Mouse (Mus musculus) neural tube, embryonic 13.5 days (tissue): ENCODE data around the gene Poc1a. TPM values are rescaled to one million over a fixed set of nuclear protein-coding genes. Genes with fewer than 3 reads are reported as not detected.
A peak's percentile ranks its signal among the peaks of the same experiment; 100 is the strongest.

Experiments used
- ATAC-seq: fragments of 200-750 bp; cut with Nextera tagmentation; 2 replicates; pipeline ENCODE4 v1.8.0; 2017; ENCODE audit warnings: low read depth, mild to moderate bottlenecking, moderate TSS enrichment, moderate library complexity
- H3K27ac ChIP-seq: fragments of 300-500 bp; sonication (generic); replicated peaks from 2 replicates; pipeline ENCODE4 v1.5.1; 2015; ENCODE audit warnings: moderate library complexity, mild to moderate bottlenecking, inconsistent platforms
- H3K27me3 ChIP-seq: fragments of 300-500 bp; sonication (generic); 2 replicates; pipeline ENCODE4 v1.6.1; 2015; ENCODE audit warnings: mild to moderate bottlenecking, inconsistent platforms
- H3K36me3 ChIP-seq: fragments of 300-500 bp; sonication (generic); 2 replicates; pipeline ENCODE4 v1.6.1; 2015; ENCODE audit warnings: mild to moderate bottlenecking, inconsistent platforms
- H3K4me1 ChIP-seq: fragments of 300-500 bp; sonication (generic); replicated peaks from 2 replicates; pipeline ENCODE4 v1.6.1; 2015; ENCODE audit warnings: inconsistent platforms
- H3K4me2 ChIP-seq: fragments of 300-500 bp; sonication (generic); 2 replicates; pipeline ENCODE4 v1.6.1; 2015; ENCODE audit warnings: inconsistent platforms, mild to moderate bottlenecking, moderate library complexity
- H3K4me3 ChIP-seq: fragments of 300-500 bp; sonication (generic); 2 replicates; pipeline ENCODE4 v1.5.1; 2015; ENCODE audit warnings: mild to moderate bottlenecking, inconsistent platforms
- H3K9ac ChIP-seq: fragments of 300-500 bp; sonication (generic); 2 replicates; pipeline ENCODE4 v1.6.1; 2015; ENCODE audit warnings: moderate library complexity, mild to moderate bottlenecking, inconsistent platforms
- H3K9me3 ChIP-seq: fragments of 300-500 bp; sonication (generic); 2 replicates; pipeline ENCODE4 v1.6.1; 2016; ENCODE audit warnings: inconsistent platforms
- WGBS: fragments of 180-500 bp; shearing (Covaris S2); methylation state at CpG from one replicate; pipeline ENCODE4 v1.1.7; 2015; 5-methylcytosine and 5-hydroxymethylcytosine counted together
- polyA plus RNA-seq: library from polyadenylated mRNA; unstranded; fragments of >200 nt; fragmentation: Nextera tagmentation; extraction: Ambion mirVana; gene quantifications from 2 replicates; pipeline ENCODE4 v1.2.1, GENCODE M21; 2015

The Poc1a gene
- polyA plus RNA-seq, 1 experiment from 2014 or later: 8.0 TPM

GRCm38 (mm10) chr9:106359297-106359696, 78.4 kb downstream of the Poc1a start:
- Histone ChIP-seq H3K9ac (no peak overlapping the region), H3K9me3 (no peaks in the 10 kb centered on the region)
- 43% methylated on average over 6 of the region's 6 CpGs for WGBS

GRCm38 (mm10) chr9:106361140-106361539, 80.3 kb downstream of the Poc1a start:
- no peak overlapping the region for H3K9ac ChIP-seq
- H3K27me3 ChIP-seq: 0 out of 2 replicates have a peak, but pooled peaks cover under 1% of the 10 kb centered on the region
- 91% methylated on average over 6 of the region's 6 CpGs for WGBS
- no peak overlapping the region for H3K4me3 ChIP-seq
- H3K36me3 ChIP-seq: no peaks in the 10 kb centered on the region
- no peaks in the 10 kb centered on the region for H3K9me3 ChIP-seq
- no peak overlapping the region for H3K4me2 ChIP-seq
- no peak for ATAC-seq
- H3K4me1 ChIP-seq: peaks cover 2% of the 10 kb centered on the region
- no peak overlapping the region for H3K27ac ChIP-seq

More at GRCm38 (mm10) chr9:106359297-106359696, 78.4 kb downstream of the Poc1a start:
- Histone ChIP-seq H3K4me3 (no peak overlapping the region), H3K4me1 (peaks cover 8% of the 10 kb centered on the region), H3K36me3 (no peaks in the 10 kb centered on the region), H3K27ac (no peak overlapping the region), H3K27me3 (no peaks in the 10 kb centered on the region), H3K4me2 (no peak overlapping the region)
- ATAC-seq: no peak

GRCm38 (mm10) chr9:106365333-106365732, 84.5 kb downstream of the Poc1a start:
- no peak overlapping the region for H3K27ac ChIP-seq
- no peaks in the 10 kb centered on the region for H3K36me3 ChIP-seq
- no peak for ATAC-seq
- peaks cover 24% of the 10 kb centered on the region for H3K4me1 ChIP-seq
- H3K27me3 ChIP-seq: 0 out of 2 replicates have a peak, but pooled peaks cover 2% of the 10 kb centered on the region
- H3K9me3 ChIP-seq: no peaks in the 10 kb centered on the region
- 76% methylated on average over 7 of the region's 7 CpGs for WGBS
- H3K4me2 ChIP-seq: no peak overlapping the region
- no peak overlapping the region for H3K9ac ChIP-seq
- no peak overlapping the region for H3K4me3 ChIP-seq

GRCm38 (mm10) chr9:106366188-106366587, 85.3 kb downstream of the Poc1a start:
- no peak overlapping the region for H3K27ac ChIP-seq
- peaks cover 5% of the 10 kb centered on the region; the same call in 1 of the 2 replicates for H3K36me3 ChIP-seq
- no peak overlapping the region for H3K9ac ChIP-seq
- WGBS: 40% methylated on average over 1 of the region's 1 CpGs
- H3K27me3 ChIP-seq: 0 out of 2 replicates have a peak, but pooled peaks cover 2% of the 10 kb centered on the region
- no peak for ATAC-seq
- no peaks in the 10 kb centered on the region for H3K9me3 ChIP-seq
- peak overlapping the region; percentile 96; the same call in 1 of the 2 replicates for H3K4me2 ChIP-seq
- peaks cover 33% of the 10 kb centered on the region for H3K4me1 ChIP-seq
- no peak overlapping the region for H3K4me3 ChIP-seq

- 25% methylated on average over 5 of the region's 5 CpGs for WGBS
- Histone ChIP-seq H3K9ac (peak overlapping the region; percentile 73), H3K4me1 (peaks cover 41% of the 10 kb centered on the region), H3K27ac (peak overlapping the region; percentile 95), H3K27me3 (0 out of 2 replicates have a peak, but pooled peaks cover 2% of the 10 kb centered on the region), H3K4me3 (peak overlapping the region; percentile 90), H3K9me3 (no peaks in the 10 kb centered on the region), H3K4me2 (peak overlapping the region; percentile 96), H3K36me3 (peaks cover 11% of the 10 kb centered on the region; the same call in 1 of the 2 replicates)
- ATAC-seq: 0 out of 2 replicates have a peak, but pooled peaks have one; percentile 2
These were observed 86.1 kb downstream of the Poc1a start for GRCm38 (mm10) chr9:106367001-106367400.

- Histone ChIP-seq H3K27ac (peak overlapping the region; percentile 95), H3K4me1 (peaks cover 47% of the 10 kb centered on the region), H3K4me2 (peak overlapping the region; percentile 96), H3K27me3 (0 out of 2 replicates have a peak, but pooled peaks cover 2% of the 10 kb centered on the region), H3K9ac (peak overlapping the region; percentile 90), H3K4me3 (peak overlapping the region; percentile 90), H3K36me3 (peaks cover 18% of the 10 kb centered on the region), H3K9me3 (no peaks in the 10 kb centered on the region)
- under 1% methylated on average over 34 of the region's 36 CpGs for WGBS
- ATAC-seq: peak; percentile 94
These were observed 86.8 kb downstream of the Poc1a start for GRCm38 (mm10) chr9:106367592-106368111.

GRCm38 (mm10) chr9:106368112-106368717, 87.4 kb downstream of the Poc1a start, which contains the start of gene Dusp7:
TSS of gene Dusp7 (plus strand) at chr9:106368632.
- Histone ChIP-seq H3K4me1 (peaks cover 52% of the 10 kb centered on the region), H3K4me3 (peak within 1 kb of the TSS; percentile 90), H3K9ac (peak within 1 kb of the TSS; percentile 90), H3K9me3 (no peaks in the 10 kb centered on the region), H3K4me2 (peak within 1 kb of the TSS; percentile 96), H3K36me3 (peaks cover 23% of the 10 kb centered on the region), H3K27me3 (0 out of 2 replicates have a peak, but pooled peaks cover 2% of the 10 kb centered on the region), H3K27ac (peak within 1 kb of the TSS; percentile 95)
- peak; percentile 81 for ATAC-seq
- under 1% methylated on average over 23 of the region's 57 CpGs for WGBS

GRCm38 (mm10) chr9:106368831-106369501, 88.1 kb downstream of the Poc1a start:
- ATAC-seq: peak; percentile 16
- Histone ChIP-seq H3K36me3 (peaks cover 31% of the 10 kb centered on the region), H3K9me3 (no peaks in the 10 kb centered on the region), H3K27ac (peak overlapping the region; percentile 95), H3K4me2 (peak overlapping the region; percentile 96), H3K4me1 (peaks cover 54% of the 10 kb centered on the region), H3K4me3 (peak overlapping the region; percentile 90), H3K27me3 (0 out of 2 replicates have a peak, but pooled peaks cover 2% of the 10 kb centered on the region), H3K9ac (peak overlapping the region; percentile 90)
- under 1% methylated on average over 63 of the region's 72 CpGs for WGBS

GRCm38 (mm10) chr9:106369801-106370485, 89.1 kb downstream of the Poc1a start:
- Histone ChIP-seq H3K9ac (peak overlapping the region; percentile 90), H3K36me3 (peaks cover 38% of the 10 kb centered on the region), H3K27ac (peak overlapping the region; percentile 95), H3K27me3 (0 out of 2 replicates have a peak, but pooled peaks cover 2% of the 10 kb centered on the region), H3K9me3 (no peaks in the 10 kb centered on the region), H3K4me2 (peak overlapping the region; percentile 96), H3K4me3 (peak overlapping the region; percentile 90), H3K4me1 (peaks cover 55% of the 10 kb centered on the region)
- ATAC-seq: no peak
- WGBS: 11% methylated on average over 11 of the region's 11 CpGs

GRCm38 (mm10) chr9:106370620-106371383, 89.9 kb downstream of the Poc1a start:
- WGBS: 88% methylated on average over 30 of the region's 30 CpGs
- ATAC-seq: no peak
- H3K36me3 ChIP-seq: peaks cover 42% of the 10 kb centered on the region
- no peaks in the 10 kb centered on the region for H3K9me3 ChIP-seq
- H3K9ac ChIP-seq: peak overlapping the region; percentile 90
- H3K27me3 ChIP-seq: 0 out of 2 replicates have a peak, but pooled peaks cover 2% of the 10 kb centered on the region
- H3K4me2 ChIP-seq: peak overlapping the region; percentile 96
- peak overlapping the region; percentile 90 for H3K4me3 ChIP-seq
- H3K4me1 ChIP-seq: peaks cover 55% of the 10 kb centered on the region
- no peak overlapping the region for H3K27ac ChIP-seq

- 55% methylated on average over 6 of the region's 6 CpGs for WGBS
- H3K27ac ChIP-seq: no peak overlapping the region
- no peaks in the 10 kb centered on the region for H3K9me3 ChIP-seq
- peaks cover 43% of the 10 kb centered on the region for H3K36me3 ChIP-seq
- peak overlapping the region; percentile 96 for H3K4me2 ChIP-seq
- peaks cover 54% of the 10 kb centered on the region for H3K4me1 ChIP-seq
- 0 out of 2 replicates have a peak, but pooled peaks cover under 1% of the 10 kb centered on the region for H3K27me3 ChIP-seq
- no peak for ATAC-seq
- peak overlapping the region; percentile 5 for H3K4me3 ChIP-seq
- H3K9ac ChIP-seq: peak overlapping the region; percentile 90
These were observed 90.5 kb downstream of the Poc1a start for GRCm38 (mm10) chr9:106371384-106371671.
